Mouse (Mus musculus): Measurements from ENCODE around the gene Ndel1. TPM values are rescaled to one million over a fixed set of nuclear protein-coding genes. Genes with fewer than 3 reads are reported as not detected.

Gene Ndel1
- total and polyA plus RNA-seq, 3 experiments = 31.1 to 46.9 (median 35.2) TPM

DNA sequence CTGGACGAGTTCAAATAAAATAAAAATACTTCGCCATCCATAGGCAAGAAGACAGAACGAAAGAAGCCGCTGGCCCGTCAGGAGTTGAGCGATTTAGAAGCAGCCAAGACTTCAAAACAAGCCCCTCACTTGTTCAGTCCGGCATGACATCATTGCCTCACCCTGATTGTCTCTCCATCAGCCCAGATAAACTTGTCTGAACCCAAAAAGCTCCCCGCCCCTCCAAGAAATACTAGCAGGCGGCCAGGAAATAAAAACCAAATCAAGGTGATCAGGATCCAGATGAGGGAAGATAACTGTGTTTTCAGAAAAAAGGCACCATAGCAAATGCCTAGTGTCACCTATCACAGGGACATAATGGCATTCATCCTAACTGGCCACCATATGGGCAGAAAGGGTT, 381 bp downstream of the Ndel1 start:
- Histone ChIP-seq H3K4me2 (ENCODE audit: insufficient read depth, low read depth, poor library complexity, severe bottlenecking) (no peak overlapping the region), H3K36me3 (replicated peaks in 1 of 2; ENCODE audit: control insufficient read depth in 1 of 2, insufficient read depth in 1 of 2, low read length in 1 of 2) (no peaks in the 10 kb centered on the region), H3K79me2 (replicated peaks; ENCODE audit: control insufficient read depth, extremely low read depth, insufficient read depth, poor library complexity, severe bottlenecking) (no peaks in the 10 kb centered on the region), H3K4me1 (ENCODE audit: control insufficient read depth in 1 of 2, insufficient read depth in 2 of 2) (peaks cover 0 to 19% of the 10 kb centered on the region in 2 experiments; a peak in 2 of 4 replicates), H3K27ac (ENCODE audit: insufficient read depth, low read depth) (no peak overlapping the region), H3K4me3 (replicated peaks in 1 of 3; ENCODE audit: low read depth in 2 of 3, low read length in 2 of 3, poor library complexity in 1 of 3) (no peak overlapping the region), H3K9me3 (replicated peaks; ENCODE audit: low read length) (no peaks in the 10 kb centered on the region), H3K27me3 (replicated peaks) (no peaks in the 10 kb centered on the region), H3K9ac (ENCODE audit: insufficient read depth, low read depth) (no peak overlapping the region)
- no peak for DNase-seq (ENCODE audit: extremely low read depth)
- dilution Hi-C loops (cut with MboI; ENCODE audit: extremely low pct_ligation_motif_present, extremely low pct_unique_long_range_greater_than_20kb, low sequenced_read_pairs) = no loop called here
- TF ChIP-seq MAX (IDR thresholded peaks at IDR 0.05; ENCODE audit: low read length) (no peak), NRF1 (IDR thresholded peaks at IDR 0.05; ENCODE audit: low read depth, low read length) (no peak), POLR2AphosphoS2 (IDR thresholded peaks at IDR 0.05; ENCODE audit: low read depth, low read length) (no peak), MAFK (IDR thresholded peaks at IDR 0.05; ENCODE audit: insufficient replicate concordance, low read length) (no peak), PAX5 (IDR thresholded peaks at IDR 0.05; ENCODE audit: low read length) (no peak), POLR2A (IDR thresholded peaks at IDR 0.05; ENCODE audit: low read depth, low read length) (no peak), JUN (IDR thresholded peaks at IDR 0.05; ENCODE audit: insufficient read depth, low read depth, low read length) (no peak), ZNF384 (IDR thresholded peaks at IDR 0.05; ENCODE audit: low read depth, low read length) (no peak)
- in situ Hi-C loops (cut with MboI; ENCODE audit: low pct_ligation_motif_present, low pct_unique_long_range_greater_than_20kb, low sequenced_read_pairs) = loop anchor here (10.0 kb wide), 2 partner anchors 126 to 296 kb away; no protein-coding TSS in a partner anchor

DNA sequence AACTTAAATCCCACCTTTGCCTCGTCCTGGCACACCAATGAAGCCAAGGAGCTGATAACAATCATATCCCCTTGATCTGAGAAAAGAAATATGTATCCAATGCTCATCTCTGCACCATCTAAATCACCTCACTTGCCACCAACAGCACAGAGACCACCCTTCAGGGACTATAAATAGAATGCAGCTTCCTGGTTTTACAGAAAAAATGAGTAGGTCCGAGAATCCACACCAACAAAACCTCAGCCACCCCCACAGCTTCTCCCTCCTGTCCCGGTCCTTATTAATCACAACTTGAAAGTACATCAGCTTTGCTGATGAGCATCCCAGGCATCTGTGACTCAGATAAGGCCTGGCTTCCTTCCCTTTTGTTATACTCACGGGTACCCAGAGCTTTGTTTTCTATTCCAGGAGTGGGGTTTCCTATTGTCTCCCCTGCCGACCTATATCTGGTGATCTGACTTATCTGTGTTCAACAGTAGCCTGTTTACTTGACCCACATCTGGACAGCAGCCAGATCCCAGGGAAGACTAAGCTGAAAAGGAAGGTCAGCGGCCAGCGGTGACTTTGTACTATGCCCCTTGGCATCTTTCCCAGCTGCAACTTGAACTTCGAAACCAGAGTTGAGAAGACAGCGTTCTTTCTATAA, 7.0 kb downstream of the Ndel1 start:
- H3K27me3 ChIP-seq (replicated peaks) = no peaks in the 10 kb centered on the region
- no peaks in the 10 kb centered on the region for H3K9me3 ChIP-seq (replicated peaks; ENCODE audit: low read length)
- H3K79me2 ChIP-seq (replicated peaks; ENCODE audit: control insufficient read depth, extremely low read depth, insufficient read depth, poor library complexity, severe bottlenecking) = no peaks in the 10 kb centered on the region
- no peak overlapping the region for H3K27ac ChIP-seq (ENCODE audit: insufficient read depth, low read depth)
- dilution Hi-C loops (cut with MboI; ENCODE audit: extremely low pct_ligation_motif_present, extremely low pct_unique_long_range_greater_than_20kb, low sequenced_read_pairs) (no loop called here), in situ Hi-C loops (cut with MboI; ENCODE audit: low pct_ligation_motif_present, low pct_unique_long_range_greater_than_20kb, low sequenced_read_pairs) (no loop called here)
- TF ChIP-seq MAZ (IDR thresholded peaks at IDR 0.05; ENCODE audit: low read depth, low read length) = no peak
- TF ChIP-seq USF2 (conservative IDR thresholded peaks at IDR 0.05; ENCODE audit: low read depth, low read length) = no peak
- TF ChIP-seq NELFE (IDR thresholded peaks at IDR 0.05; ENCODE audit: low read depth, low read length) = no peak
- DNase-seq (ENCODE audit: extremely low read depth) = no peak
- H3K4me2 ChIP-seq (ENCODE audit: insufficient read depth, low read depth, poor library complexity, severe bottlenecking) = no peak overlapping the region
- peaks cover 7 to 19% of the 10 kb centered on the region in 2 experiments for H3K4me1 ChIP-seq (ENCODE audit: control insufficient read depth in 1 of 2, insufficient read depth in 2 of 2)
- H3K9ac ChIP-seq (ENCODE audit: insufficient read depth, low read depth) = no peak overlapping the region
- H3K36me3 ChIP-seq (replicated peaks in 1 of 2; ENCODE audit: control insufficient read depth in 1 of 2, insufficient read depth in 1 of 2, low read length in 1 of 2) = no peaks in the 10 kb centered on the region
- no peak overlapping the region for H3K4me3 ChIP-seq (replicated peaks in 1 of 3; ENCODE audit: low read depth in 2 of 3, low read length in 2 of 3, poor library complexity in 1 of 3)

DNA sequence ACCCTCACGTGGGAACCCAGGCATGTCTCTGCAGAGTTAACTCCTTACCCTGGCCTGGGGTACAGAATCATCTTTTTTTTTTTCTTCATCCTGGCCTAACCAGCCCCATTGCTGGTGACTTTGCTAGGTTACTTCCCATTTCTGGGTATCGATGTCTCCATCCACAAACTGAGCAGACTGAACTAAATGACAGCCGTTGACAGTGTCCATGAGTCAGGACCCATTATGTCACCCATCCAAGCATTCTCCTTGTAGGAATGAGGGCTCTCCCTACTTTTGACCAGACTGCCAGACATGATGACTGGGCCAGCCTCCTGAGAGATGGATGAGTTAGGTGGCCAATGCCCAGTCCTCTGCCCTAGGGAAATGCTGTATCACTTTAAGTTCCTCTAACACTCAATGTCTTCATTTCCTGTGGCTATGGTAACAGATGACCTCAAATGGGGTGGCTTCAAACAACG, 8.0 kb downstream of the Ndel1 start:
- H3K4me1 ChIP-seq (ENCODE audit: control insufficient read depth in 1 of 2, insufficient read depth in 2 of 2) = peaks cover 7 to 27% of the 10 kb centered on the region in 2 experiments
- no peak overlapping the region for H3K27ac ChIP-seq (ENCODE audit: insufficient read depth, low read depth)
- H3K4me2 ChIP-seq (ENCODE audit: insufficient read depth, low read depth, poor library complexity, severe bottlenecking) = no peak overlapping the region
- no peaks in the 10 kb centered on the region for H3K36me3 ChIP-seq (replicated peaks in 1 of 2; ENCODE audit: control insufficient read depth in 1 of 2, insufficient read depth in 1 of 2, low read length in 1 of 2)
- DNase-seq (ENCODE audit: extremely low read depth) = no peak
- H3K4me3 ChIP-seq (replicated peaks in 1 of 3; ENCODE audit: low read depth in 2 of 3, low read length in 2 of 3, poor library complexity in 1 of 3) = no peak overlapping the region
- no peak for TF ChIP-seq PAX5 (IDR thresholded peaks at IDR 0.05; ENCODE audit: low read length)
- TF ChIP-seq ZNF384 (IDR thresholded peaks at IDR 0.05; ENCODE audit: low read depth, low read length) = peak; percentile 35; the same call in 1 of the 2 replicates
- 0 out of 2 replicates have a peak, but pooled peaks have one; percentile 17 for TF ChIP-seq TBP (conservative IDR thresholded peaks at IDR 0.05; ENCODE audit: low read depth, low read length)
- no peak overlapping the region for H3K9ac ChIP-seq (ENCODE audit: insufficient read depth, low read depth)
- dilution Hi-C loops (cut with MboI; ENCODE audit: extremely low pct_ligation_motif_present, extremely low pct_unique_long_range_greater_than_20kb, low sequenced_read_pairs) (no loop called here), in situ Hi-C loops (cut with MboI; ENCODE audit: low pct_ligation_motif_present, low pct_unique_long_range_greater_than_20kb, low sequenced_read_pairs) (no loop called here)
- no peaks in the 10 kb centered on the region for H3K9me3 ChIP-seq (replicated peaks; ENCODE audit: low read length)
- no peaks in the 10 kb centered on the region for H3K79me2 ChIP-seq (replicated peaks; ENCODE audit: control insufficient read depth, extremely low read depth, insufficient read depth, poor library complexity, severe bottlenecking)
- H3K27me3 ChIP-seq (replicated peaks) = no peaks in the 10 kb centered on the region
